Mouse (Mus musculus) urinary bladder, adult 18-20 months (tissue): ENCODE results near the gene Foxn3.

ENCODE experiments used
- DNase-seq, 2 experiments: peaks; one replicate each; pipeline ENCODE4 v3.0.0; 2022; ENCODE audit warnings: low spot score in 2 of 2, mixed read lengths in 2 of 2

Foxn3 gene

DNA sequence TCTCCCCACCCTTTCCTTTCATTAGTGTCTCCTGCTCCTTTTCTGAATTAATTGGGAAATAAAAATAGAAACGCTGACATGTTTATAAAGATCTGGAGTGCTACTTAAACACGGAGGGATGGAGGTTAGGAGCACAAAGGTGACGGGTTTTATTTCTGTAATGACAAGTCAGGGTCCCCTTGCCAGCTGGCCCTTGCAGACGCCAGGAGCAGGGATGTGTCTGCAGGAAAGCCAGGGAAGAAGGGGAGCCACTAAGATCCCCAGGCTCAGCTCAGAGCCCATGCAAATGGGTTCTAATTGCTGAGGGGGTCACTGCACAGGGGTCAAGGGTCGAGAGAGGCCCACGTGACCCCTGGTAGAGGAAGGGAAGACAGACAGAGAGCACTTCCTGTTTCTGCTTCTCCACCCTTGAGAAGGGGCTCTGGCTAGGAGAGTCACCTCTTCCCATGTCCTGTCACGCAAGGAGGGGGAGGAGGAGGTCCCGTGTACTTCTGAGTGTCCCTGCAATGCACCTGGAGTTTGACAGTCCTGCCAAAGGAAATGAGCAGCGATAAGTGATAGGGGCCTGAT is 36.7 kb downstream of the Foxn3 start:
- peak; percentile 12 to 16 for DNase-seq

DNA sequence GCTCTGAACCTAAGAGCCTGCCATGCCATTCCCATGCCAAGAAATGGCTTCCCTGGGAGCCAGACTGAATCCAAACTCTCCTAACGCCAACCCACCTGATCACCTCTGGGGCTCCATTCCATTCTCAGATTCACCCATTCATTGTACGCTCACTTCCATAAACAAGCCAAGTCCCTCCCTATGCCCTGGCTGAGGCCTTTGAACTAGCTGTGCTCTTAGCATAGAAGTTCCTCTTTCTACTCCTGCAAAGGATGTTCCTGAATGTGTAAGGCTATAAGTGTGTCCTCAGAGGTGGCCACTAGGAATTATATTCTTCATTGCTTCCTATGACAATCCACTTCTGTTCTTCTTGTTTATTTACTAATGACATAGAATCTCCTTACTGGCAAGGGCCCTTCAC is 40.5 kb downstream of the Foxn3 start:
- no peak for DNase-seq

GRCm38 (mm10) chr12:99519862-99520261 is 43.5 kb downstream of the Foxn3 start:
- DNase-seq = no peak

GRCm38 (mm10) chr12:99519191-99519614 is 44.2 kb downstream of the Foxn3 start:
- DNase-seq = no peak

- no peak for DNase-seq
Observed at GRCm38 (mm10) chr12:99518640-99519039, 44.7 kb downstream of the Foxn3 start.

DNA sequence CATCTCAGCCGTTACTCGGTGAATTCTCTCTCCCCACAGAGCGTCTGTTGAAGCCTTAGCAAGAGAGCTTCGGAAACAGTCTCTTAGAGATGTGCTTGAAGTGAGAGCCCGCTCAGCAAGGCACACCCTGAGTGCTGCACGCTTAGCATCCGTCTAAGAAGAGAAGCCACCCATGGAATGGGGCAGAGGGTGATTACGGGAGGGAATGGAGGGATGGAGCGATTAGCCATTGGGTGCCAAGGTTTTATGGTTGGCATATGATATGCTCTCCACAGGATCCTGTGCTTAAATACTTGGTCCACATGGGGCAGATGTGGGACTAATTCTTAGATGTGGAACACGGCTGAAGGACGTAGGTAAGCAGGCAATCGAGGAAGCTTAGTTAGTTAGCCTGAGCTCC is 45.3 kb downstream of the Foxn3 start:
- DNase-seq = no peak

GRCm38 (mm10) chr12:99517296-99517695 is 46.1 kb downstream of the Foxn3 start:
- no peak for DNase-seq

DNA sequence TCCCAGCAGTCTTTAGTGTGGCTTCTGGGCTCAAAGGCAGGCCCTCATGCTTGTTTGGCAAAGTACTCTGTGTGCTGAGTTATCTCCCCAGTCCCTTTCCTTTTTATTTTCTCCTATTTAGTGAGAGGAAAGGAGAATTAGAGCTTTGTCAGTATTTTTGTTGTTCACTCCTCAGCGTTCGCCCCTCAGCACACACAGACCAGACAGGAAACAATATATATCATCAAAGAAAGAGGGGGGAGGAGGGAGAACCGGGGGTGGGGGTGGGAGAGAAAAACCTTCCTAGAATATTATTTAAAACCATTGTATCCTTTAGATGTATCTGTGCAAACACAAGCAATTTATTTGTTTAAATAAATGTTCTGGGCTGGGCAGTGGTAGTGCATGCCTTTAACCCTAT is 47.9 kb downstream of the Foxn3 start:
- no peak for DNase-seq

DNA sequence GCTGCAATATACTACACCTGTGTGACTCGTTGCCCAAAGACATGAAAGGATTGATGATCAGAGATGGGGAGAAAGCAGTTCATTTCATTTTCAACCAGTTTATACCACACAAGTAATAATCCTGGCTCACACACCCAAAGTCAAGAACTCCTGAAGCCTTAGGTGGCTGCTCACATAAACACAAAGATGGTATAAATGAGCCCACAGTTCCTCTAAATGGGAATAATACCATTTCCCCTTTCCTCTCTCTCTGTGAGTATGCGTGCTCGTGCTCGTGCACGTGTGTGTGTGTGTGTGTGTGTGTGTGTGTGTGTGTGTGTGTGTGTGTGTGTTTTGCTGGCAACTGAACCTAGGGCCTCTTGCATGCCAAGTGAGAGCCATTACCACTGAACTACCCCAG is 51.7 kb downstream of the Foxn3 start:
- DNase-seq = no peak

DNA sequence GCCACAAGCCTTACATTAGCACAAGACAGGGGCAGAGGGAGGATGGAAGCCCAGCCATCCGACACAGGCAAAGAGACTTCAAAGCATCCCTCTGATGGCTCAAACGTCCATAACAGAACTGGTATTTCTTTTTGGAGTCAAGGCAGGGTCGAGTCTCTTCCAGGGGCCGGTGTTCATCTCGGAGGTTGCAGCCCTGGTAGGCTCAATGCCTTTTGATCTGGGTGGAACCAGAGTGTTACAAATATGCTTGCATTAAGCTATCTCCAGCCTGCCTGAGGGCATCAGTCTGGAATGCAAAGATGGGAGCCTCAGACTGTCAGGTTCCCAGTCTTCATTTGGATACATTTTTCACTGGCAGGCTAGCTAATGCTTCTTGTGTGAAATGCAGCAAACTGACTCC is 52.6 kb downstream of the Foxn3 start:
- no peak for DNase-seq

DNA sequence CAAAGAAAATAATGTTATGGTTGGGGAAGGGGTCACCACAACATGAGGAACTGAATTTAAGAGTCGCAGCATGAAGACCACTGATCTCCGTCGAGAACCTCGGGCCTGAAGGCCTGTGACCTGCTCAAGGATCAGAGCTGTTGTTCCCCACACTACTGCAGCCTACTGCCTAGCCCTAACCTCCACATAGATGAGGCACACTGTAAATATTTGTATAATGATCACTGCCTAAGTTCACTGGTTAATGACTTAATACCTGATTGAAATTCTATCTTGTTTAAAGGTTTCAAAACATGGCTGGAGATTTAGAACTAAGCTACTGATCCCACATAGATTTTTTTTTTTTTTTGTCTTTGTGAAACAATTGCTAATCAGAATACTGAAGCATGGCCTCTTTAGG is 61.2 kb downstream of the Foxn3 start:
- no peak for DNase-seq

DNA sequence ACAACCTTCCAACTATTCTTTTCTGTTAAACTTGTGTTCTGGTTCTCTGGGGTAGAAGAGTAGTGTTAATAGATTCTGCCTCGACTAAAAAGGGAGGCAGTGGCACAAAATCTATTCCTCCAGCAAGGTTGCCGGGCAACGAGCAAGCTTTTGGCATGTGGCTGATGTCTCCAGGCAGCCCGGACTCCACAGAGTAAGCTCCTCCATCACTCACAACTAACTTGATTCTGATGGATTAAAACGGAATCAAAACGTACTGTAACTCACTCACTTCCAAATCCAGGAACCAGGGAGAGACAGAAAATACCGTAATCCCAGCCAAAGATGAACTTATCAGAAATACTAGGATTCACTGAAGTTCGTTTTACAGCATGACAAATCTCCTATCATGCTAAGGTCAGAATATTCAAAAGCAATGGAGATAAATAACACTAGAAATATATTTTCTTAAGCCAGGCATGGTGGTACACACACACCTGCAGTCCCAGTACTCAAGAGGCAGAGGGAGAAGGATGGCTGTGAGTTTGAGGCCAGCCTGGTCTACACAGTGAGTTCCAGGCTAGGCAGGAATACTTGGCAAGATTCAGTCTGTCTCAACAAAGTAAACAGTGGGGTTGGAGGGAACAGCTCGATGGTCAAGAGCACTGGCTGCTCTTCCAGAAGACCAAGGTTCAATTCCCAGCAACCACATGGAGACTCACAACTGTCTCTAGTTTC is 64.2 kb downstream of the Foxn3 start:
- no peak for DNase-seq

GRCm38 (mm10) chr12:99498189-99498977 is 65.0 kb downstream of the Foxn3 start:
- no peak for DNase-seq

GRCm38 (mm10) chr12:99496945-99497344 is 66.4 kb downstream of the Foxn3 start:
- no peak for DNase-seq

DNA sequence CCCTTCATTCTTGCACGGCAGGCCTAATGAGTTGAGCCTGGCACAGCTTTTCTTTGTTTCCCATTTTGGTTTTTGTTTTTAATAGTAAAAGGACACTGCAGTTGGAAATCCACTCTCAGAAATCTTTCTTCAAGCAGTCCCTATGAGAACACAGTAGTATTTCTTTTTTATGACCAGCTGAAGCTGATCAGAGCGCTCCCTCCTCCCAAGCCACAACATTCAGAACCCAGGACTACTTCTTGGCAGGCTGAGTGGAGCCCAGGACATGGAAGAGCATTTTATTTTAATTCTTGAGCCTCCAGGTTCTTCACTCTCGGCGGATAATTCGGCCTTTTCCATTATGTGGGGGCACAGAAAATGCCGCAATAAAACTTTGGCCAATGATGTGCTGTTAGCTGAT is 73.2 kb downstream of the Foxn3 start:
- DNase-seq = no peak

GRCm38 (mm10) chr12:99489001-99489592 is 74.3 kb downstream of the Foxn3 start:
- no peak for DNase-seq

GRCm38 (mm10) chr12:99480372-99480771 is 83.0 kb downstream of the Foxn3 start:
- no peak for DNase-seq

DNA sequence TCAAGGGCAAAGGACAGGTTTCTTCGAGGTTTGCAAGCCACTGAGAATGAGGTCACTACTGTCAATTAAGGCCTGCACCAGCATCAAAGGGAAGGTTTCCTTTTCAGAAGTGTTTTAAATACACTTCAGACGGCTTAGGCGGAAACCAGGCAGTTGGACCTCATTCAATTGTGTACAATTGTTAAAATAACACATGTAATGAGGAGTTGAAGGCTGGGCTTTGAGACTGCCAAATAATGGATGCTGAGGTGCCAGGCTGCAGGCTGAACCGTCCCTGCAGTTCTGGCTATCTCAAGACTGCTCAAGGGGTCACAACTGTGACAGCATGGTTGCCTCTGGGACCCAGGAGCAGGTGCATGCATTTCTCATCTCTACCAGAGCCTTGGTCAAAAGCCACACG is 89.2 kb downstream of the Foxn3 start:
- no peak for DNase-seq

DNA sequence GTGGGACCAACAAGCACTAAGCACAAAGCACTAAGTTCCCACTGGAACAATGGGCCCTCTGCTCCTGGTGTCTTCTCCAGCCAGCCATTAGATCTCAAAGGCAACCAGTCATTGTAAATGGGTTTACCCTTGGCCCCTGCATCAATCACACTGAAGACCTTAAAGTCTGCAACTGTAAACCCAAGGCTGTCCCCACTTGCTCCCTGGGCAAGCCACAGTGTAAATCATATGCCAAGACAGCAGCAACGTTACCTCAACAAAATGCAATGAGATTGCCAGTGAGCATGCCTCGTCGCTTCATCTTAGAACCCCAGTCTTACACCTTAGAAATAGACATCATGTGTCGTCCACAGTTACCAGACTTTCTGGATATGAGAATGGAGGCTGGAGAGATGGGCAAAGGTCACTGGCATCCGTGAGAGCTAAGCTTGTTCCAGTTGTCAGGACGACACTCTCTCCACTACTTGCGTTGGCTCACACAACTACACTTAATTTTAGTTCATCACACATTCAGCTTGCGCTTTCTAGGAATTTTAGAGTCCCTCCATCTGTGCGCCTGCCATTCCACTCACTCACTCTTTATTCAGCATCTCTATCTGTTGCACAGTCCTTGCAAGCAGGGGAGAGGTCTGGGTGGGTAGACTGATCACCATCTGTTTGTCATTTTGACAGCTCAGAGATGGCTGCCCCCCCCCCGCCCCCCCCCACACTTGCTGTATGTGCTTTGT is 89.8 kb downstream of the Foxn3 start:
- no peak for DNase-seq

GRCm38 (mm10) chr12:99471431-99471830 is 92.0 kb downstream of the Foxn3 start:
- no peak for DNase-seq

GRCm38 (mm10) chr12:99467884-99468311 is 95.5 kb downstream of the Foxn3 start:
- DNase-seq = peak in 1 of 2 experiments; percentile 11
